Mouse (Mus musculus): ENCODE results near the gene Eif4e2.
A peak's percentile ranks its signal among the peaks of the same experiment; 100 is the strongest.

Gene Eif4e2

DNA sequence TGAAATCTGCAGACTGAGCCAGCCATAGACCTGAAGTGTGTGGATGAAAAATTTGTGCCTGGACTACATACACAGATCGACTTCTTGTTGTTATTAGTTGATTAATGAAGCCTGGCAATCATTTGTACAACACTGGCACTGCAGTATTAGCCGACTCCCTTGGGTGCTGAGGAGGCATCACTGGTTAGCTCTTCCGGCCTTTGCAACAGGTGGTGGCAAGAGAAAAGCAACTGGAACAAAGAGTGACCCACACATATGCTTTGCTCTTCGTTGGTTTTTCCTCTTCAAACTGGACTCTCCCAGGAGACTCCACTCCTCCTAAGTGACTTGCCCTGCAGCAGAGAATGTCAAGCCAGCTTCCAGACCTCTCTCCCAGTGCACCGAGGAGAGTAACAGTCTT lies 9.9 kb upstream of the Eif4e2 start:
- no peak for DNase-seq

DNA sequence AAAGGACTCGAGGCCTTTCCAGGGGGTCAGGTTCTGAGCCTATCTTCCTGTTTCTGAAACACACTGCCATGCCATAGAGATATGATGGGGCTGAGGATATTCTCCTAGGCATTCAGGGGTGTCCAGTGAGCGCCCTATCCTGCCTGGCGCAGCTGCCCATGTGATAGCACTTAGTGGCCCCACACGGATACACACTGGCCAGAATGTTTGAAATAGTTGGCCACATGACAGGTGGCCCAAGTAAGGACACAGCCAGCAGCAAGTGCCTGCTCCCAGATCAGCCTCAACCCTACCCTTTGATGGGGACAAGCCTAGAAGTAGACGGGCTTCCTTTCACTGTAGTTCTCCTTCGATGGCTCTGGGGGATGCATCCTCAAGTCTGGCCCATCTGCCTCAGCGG lies 9.2 kb upstream of the Eif4e2 start, which contains the start of gene Chrng:
Gene Chrng (plus strand): TSS at position 193 of the 400 bp plus-strand sequence.
- no peak for DNase-seq

DNA sequence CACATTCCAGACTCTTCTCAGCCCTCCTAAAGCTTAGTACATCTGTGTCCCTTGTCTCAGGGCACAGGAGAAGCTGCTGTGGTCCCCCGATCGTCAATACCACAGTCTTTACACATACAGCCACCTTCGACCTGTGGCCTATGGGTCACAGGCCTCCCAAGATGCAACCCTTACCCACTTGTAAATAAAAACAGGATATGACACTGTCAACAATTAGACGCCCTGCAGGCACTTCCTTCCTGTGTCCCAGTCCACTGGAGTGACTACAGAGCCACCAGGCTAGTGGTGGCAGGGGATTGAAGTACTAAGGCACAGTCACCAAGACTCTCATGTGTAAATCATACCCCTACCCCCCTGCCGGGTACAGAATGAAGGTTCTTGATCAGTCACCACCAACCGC lies 8.7 kb upstream of the Eif4e2 start:
- no peak for DNase-seq

DNA sequence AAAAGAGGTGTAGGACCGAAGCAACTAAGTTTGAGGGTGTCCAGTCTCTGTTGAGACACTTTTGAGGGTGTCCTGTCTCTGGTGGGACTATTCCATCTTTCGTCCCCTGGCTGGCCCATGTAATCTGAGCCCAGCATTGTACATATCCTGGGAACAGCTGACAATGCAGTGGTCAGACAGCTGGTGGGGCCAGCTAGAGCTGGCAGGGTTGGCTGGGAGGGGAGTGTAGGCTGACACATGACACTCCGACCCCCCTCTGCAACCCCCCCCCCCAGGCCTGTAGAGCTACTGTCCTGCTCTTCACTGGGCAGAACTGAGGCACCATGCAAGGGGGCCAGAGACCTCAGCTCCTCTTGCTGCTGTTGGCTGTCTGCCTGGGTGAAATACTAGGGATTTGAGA lies 8.2 kb upstream of the Eif4e2 start:
- DNase-seq = no peak

DNA sequence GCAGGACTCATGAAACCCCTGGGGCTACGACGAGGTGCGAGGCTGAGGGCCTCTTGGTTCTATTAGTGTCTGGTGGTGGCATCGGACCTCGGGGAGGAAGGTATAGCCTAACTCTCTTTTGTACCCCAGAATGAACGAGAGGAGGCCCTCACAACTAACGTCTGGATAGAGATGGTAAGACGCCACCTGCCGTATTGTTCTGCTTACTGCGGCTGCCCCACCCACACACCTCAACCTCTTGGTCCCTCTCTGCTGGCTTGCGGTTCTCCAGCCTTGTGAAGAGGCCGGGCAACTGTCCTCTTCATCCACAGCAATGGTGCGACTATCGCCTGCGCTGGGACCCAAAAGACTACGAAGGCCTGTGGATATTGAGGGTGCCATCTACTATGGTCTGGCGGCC lies 7.4 kb upstream of the Eif4e2 start:
- no peak for DNase-seq

DNA sequence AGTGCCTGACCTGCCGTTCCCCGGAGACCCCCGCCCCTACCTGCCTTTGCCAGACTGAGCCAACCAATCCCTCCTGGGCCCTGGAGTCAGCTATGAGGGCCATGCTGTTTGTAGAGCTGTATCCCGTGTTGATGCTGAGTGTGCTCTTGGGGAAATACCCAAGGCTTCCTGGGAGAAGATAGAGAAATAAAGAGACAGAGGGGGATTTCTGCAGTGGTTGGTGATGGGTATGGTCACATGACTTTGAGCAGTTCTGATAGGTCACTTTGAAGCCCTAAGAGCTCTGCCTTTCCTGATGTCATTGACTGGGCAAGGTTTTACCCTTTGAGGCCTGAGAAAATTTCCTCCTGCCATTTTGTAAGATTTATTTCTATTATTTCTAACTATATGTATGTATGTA lies 2.3 kb upstream of the Eif4e2 start:
- DNase-seq = no peak

DNA sequence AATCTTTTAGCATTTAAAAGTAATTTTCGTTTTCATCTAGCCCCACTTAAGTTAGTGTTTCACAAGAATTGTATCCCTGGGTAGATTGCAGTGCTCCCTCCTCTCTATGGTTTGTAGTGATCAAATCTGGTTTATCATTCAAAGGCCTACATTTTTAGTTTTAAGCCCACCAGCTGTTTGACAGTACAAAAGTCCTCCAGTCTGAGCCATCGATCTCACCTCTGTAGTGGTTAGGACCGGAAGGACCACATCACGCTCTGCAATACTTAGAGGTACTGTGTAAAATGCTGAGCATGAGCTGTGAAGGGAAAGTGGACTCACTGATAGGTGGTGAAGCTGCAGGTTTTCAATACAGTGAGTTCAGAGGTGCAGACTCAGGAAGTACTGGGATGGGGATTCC lies 1.0 kb downstream of the Eif4e2 start:
- no peak for DNase-seq

DNA sequence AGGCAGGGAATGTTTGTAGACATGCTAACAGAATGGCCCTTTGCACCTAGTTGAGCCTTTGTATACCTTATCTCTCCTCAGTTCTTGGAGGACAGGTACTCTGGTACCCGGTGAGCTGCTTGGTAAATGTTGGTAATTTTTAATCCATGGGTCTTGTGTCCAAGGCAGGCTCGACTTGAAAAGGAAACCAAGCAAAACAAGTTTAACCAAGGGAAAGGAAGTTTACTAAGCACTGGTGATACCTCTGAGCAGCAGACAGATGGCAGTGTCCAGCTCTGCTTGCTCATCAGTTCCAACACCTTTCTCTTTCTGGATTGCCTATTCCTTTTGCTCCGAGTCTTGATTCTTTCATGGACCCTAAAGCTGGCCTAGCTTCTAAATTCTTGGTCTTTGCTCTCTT lies 4.2 kb downstream of the Eif4e2 start:
- DNase-seq = peak; percentile 18

DNA sequence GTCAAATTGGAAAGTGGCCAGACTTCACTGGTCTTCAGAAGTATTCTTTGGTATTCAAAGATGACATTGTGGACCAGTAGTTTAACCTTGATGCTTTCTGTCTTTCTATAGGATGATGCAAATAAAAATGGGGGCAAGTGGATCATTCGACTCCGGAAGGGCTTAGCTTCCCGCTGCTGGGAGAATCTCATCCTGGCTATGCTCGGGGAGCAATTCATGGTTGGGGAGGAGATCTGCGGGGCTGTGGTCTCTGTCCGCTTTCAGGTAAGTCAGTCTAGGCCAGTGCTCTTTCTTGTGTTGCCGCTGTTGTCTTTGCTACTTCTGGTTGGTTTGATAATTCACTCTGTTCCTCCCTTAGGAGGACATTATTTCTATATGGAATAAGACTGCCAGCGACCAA lies 12.0 kb downstream of the Eif4e2 start:
- DNase-seq = no peak

DNA sequence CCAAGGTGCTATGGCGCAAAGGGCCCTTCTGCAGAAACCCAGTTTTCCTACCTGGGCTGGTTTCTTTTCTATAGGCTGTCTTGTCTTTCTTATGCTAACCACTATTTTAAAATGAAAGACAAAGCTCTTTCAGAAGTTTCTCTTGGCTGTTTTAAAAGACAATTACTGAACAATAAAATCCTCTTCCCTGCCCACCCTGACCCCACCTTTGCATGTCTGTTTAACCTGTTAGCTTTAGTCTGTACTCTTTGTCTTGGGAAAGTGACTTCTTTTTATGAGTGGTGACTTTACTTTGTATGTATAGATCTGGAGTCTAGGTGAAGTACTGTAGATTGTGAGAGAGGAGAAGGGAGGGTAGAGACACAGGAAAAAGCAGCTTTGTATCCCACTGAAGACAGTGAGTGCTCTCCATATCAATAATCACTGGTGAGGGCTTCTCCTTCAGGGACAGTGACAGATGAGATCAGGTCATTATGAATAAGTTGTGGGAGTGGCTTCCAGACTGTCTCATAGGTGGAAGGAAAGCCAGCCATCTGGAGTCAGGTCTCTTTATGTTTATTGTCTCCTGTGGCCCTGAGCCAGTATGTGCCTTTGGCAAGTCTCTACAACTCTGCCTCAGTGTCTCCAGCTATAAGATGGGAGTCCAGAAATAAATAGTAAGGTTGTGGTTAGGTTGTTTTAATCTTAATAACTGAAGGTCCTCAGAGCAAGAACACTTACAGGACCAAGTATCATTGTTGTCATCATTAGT lies 12.9 kb downstream of the Eif4e2 start:
- DNase-seq = no peak

DNA sequence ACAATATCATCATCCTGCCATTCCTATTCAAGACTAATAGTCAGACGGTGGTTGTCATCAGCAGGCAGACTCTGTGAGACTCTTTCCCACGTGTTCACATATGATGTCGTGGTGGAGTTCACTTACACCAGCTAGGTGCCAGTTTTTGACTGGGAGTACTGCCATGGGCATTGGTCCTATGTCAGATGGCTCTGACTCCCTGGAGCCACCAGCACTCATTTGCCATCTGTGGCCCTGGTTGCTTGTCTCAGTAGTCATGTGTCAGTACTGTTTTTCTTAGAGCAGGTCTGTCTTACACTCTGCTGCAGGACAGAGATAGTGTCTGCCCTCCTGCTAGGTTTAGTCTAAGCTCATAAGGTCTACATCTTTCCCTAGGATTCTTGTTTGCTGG lies 13.4 kb downstream of the Eif4e2 start:
- no peak for DNase-seq

DNA sequence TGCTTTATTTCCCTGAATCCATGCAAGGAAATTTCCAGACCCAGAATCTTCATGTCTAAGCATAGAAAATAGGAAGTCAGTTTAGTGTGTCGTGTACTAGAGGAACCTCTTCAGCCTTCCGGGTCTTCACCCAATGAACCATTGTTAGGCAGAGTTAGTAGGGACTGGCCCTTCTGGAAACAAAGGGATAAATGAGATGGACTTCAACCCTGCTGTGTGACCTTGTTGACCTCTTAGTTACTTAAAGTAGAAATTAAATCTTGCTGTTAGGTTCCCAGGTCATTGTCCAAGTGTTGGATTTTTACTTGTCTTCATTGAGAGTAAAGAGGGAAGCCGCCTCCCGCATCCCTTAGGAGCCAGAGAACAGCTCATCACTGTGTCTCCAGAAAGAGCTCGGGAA lies 16.9 kb downstream of the Eif4e2 start:
- no peak for DNase-seq

DNA sequence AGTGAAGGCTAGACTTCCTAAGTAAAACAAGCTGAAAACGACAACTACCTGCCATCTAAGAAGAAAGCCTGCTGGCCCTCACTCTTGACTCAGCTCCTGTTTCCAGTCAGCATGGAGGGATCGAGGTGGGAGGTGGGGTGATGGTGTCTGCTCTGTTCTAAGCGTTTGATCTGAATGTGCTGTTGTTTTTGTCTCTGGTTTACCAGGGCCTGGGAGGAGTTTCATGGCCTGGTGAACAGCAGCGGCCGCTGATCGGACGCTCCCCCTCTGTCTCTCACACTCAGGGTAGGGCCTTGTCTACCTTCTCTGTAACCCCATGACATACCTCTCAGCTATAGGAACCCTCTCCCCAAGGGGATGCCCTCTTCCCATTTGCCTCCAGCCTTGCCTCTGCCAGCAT lies 18.5 kb downstream of the Eif4e2 start:
- DNase-seq = no peak

DNA sequence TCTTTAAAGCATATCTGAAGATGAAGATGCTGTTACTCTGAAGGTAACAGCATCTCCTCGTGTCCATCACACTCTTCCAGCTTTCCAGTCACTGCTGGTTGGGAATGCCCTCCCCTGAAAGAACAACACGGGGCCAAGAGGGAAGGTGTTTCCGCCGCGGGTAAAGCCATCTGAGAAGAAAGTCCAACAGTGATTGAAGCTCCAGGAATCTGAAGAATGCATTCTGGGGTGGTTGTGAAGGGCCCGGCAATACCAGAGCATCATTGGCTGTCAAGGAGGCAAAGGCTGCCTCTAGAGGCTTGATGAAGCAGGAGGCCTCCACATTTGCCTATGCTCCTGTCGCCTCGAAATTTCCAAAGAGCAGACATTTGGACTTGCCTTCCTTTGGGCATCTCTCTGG lies 25.3 kb downstream of the Eif4e2 start:
- no peak for DNase-seq

DNA sequence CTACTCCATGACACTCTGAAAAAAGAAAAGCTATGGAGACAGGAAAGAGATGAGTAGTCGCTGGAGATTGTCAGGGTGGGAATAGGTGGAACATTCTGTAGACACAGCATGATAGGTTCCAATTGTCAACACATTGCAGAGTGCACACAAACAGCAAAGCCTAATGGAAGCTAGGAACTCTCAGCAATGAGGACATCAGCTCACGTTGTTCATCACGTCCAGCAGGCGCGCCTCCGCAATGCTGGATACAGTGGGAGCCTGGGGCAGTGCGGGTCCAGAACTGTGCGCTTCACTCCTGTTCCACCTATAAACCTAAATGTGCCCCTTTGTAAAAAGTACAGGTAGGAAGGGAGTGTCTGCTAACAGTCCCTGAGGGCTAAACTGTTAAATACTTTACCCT lies 29.3 kb downstream of the Eif4e2 start:
- DNase-seq = no peak

DNA sequence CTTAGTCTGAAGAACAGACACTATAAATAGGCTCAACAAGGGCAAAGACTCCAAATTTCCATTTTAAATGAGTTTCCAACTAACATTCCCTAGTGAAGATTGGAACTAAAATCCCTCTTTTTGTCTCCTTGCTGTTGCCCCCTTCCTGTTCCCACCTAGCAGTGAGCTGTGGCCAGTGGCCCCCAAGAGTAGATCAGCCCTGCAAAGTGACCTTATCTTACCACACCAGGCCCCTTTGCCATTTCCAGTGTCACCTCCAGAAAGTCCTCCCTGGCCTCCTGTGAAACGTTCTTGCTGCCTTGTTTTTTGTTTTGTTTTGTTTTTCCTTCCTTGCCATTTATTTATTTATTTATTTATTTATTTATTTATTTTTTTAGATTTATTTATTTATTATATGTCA lies 31.7 kb downstream of the Eif4e2 start:
- DNase-seq = no peak

DNA sequence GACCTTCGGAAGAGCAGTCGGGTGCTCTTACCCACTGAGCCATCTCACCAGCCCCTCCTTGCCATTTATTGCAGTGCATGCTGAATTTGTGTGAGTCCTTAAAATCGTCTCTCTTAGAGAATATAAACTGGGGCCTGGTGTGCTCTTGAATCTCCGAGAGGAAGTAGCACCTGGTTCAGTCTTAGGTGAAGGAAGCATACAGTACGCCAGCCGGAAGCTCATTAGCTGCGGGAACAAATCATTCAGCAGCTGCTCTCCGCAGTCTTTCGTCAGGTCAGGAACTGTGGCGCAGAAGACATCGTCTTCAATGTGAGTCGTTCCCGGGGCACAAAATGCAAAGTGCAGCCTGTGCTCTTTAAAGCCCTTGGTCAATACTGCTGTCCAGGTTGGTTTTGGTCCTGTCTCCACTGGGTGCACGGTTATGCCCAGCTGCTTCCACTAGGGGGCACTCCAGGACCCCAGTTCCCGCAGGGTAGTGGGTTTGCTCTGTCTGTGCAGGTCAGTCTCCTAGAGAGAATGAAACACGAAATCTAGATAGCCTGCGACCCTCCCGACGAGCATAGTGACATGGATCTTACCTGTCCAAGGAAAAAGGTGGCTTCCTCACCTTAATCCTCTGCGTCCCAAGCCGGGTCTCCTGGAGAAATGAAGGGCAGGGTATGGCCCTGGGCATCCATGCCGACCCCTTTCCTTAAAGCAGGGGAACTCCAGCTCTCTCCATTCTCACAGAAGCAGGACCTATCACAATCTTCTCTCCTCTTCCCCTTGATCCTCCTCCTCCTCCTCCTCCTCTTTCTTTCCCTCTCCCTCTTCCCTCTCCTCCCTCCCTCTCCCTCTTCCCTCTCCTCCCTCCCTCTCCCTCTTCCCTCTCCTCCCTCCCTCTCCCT lies 32.5 kb downstream of the Eif4e2 start:
- peak; percentile 85 for DNase-seq

DNA sequence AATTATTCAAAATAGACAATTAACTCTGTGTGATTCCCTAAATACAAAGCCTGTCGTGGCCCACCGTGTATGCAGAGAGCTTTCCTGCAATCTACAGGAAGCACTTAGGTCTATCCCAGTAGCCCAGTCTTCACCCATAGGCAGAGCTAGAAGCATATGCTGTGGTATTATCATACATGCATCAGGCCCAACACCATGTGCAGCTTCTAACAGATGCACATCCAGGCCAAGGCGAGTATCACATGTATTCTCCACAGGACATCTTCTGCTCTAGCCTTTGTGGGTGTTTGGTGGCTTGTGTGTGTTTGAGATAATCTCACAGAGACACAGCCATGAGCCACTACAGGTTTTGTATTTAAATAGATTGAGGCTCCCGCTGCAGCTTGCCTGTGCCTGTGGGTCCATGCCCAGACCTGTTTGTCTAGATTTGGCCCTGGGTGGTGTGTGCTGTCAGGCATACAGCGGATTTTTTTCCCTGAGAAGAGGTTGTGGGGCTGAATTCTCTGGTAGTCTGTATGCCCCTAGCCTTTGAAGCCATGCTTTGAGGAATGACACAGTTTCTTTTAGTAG lies 38.4 kb downstream of the Eif4e2 start:
- DNase-seq = no peak

DNA sequence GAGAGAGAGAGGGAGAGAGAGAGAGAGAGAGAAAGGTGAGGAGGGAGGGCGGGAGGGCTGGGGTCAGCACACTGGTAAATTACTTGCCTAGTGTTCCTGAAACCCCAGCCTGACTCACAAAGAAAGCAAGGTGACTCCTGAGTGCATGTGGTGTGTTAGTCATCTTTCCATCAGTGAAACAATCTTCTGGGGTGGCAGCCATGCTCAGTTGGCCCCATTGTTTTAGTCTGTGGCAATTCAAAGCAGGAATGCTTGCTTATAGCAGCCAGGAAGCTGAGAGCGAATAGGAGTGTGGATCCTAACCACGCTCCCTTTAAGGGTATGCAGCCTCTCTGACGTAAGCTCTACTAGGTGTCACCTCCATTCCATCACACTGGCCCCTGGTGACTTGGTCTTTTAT lies 41.5 kb downstream of the Eif4e2 start:
- DNase-seq = no peak

DNA sequence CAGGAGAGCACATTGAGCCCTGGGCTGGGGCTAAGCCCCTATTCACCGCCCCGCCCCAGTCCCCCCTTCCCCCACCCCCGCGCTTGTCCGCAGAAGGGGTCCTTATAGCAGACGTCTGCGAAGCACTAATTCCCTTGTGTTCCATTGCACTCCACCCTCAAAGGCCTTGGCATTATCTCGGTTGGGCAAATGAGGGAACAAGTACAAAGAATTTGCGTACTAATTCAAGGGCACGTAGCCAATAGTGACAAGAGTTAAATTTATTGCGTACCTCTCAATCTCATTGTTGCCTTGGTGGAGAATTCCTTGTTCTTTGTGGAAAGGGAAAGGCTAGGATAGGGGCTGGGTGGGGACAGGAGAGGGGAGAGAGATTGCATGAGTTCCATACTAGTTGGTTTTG lies 44.0 kb downstream of the Eif4e2 start:
- peak; percentile 35 for DNase-seq

DNA sequence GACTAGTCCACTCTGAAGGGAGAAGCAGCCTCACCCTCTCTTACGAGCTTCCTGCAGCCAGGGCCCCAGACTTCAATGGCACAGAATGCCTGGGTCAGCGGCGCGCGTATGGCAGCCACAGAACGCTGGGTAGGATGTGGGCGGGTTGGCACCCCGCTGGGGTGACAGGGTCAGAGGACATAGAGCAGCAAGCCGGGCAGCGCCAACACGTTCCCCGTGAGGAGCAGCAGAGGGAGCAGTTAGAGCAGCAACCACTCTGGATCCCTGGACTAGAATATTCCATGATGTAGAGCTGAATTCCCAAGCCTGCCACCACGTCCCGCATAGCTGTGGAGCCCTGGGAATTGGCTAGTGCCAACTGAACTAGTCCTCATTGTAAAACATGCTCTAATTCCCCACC lies 44.8 kb downstream of the Eif4e2 start:
- peak; percentile 62 for DNase-seq

DNA sequence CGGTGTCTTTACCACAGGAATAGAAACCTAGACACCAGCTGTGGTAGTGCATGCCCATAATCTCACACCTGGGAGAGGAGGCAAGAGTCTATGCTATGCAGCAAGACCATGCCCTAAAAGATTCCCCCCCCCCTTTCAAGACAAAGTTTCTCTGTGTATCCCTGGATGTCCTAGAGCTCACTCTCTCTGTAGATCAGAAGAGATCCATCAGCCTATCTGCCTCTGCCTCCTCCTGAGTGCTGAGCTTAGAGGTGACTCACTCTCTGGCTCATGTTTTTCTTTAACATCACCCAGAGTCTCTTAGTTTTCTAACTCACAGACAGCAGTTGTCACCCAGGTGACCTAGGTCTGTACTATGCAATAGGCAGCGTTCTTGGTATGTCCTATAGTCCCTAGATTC lies 45.6 kb downstream of the Eif4e2 start:
- DNase-seq = no peak

DNA sequence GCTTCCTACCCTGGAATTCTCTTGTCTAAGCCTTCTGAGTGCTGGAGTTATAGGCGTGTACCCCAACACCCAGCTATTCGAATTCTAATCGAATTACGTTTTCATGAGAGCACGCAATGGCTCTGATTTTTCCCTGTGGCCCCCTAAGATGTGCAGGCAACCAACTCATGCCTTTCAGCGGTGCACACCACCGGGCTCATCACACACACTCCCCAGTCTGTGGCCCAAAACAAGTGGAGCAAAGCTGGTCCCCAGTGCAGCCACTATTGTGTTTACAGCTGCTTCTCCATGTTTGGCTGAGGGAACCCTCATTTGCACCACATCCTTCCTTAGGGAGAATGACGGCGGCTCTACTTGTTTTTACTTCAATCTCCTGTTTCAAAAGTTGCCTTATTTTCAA lies 49.5 kb downstream of the Eif4e2 start:
- peak; percentile 46 for DNase-seq

DNA sequence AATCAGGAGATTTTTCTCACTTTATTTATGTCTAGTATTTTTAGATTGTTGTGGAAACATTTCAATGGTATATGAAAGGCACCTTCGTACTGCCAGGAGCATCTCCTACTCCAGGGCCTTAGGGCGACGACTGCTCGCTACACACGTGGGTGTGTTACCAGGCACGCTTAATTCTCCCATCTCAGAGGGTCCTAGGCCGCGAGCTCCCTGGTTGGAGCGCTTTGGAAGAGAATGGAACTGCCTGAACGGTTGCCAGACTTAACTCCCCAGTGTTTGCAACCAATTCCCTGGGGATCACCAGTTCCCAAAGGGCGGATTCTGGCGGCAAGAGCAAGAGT lies 50.1 kb downstream of the Eif4e2 start:
- no peak for DNase-seq
